Mouse (Mus musculus): ENCODE measurements at regions not wholly inside any gene's neighbourhood (a gene's known extent, or its start where the extent isn't known, plus 50 kb on each side); places are given as distances from the start of the nearest gene placed in this dataset.

- DNase-seq = no peak
Measured at GRCm38 (mm10) chrX:95291676-95292075, 95.0 kb upstream of the Arhgef9 start.

- DNase-seq = no peak
Measured at GRCm38 (mm10) chrX:95282038-95282437, 85.4 kb upstream of the Arhgef9 start.

GRCm38 (mm10) chrX:95253517-95253916 is 56.9 kb upstream of the Arhgef9 start:
- peak; percentile 17 for DNase-seq
